Mouse (Mus musculus): ENCODE results near the gene Map3k7cl. TPM values are rescaled to one million over a fixed set of nuclear protein-coding genes. Genes with fewer than 3 reads are reported as not detected.
A peak's percentile ranks its signal among the peaks of the same experiment; 100 is the strongest.

Gene Map3k7cl
- total RNA-seq, 1 experiment, result not detected

GRCm38 (mm10) chr16:87563524-87563923, 10.4 kb downstream of the Map3k7cl start:
- in situ Hi-C loops (cut with MboI; ENCODE audit: low sequenced_read_pairs in 2 of 2, unreplicated experiment in 2 of 2), result no loop called here
- no peaks in the 10 kb centered on the region for H3K4me1 ChIP-seq (ENCODE audit: control insufficient read depth in 2 of 2, insufficient read depth in 2 of 2, low read length in 2 of 2, poor library complexity in 1 of 2)
- H3K4me3 ChIP-seq (ENCODE audit: insufficient read depth in 1 of 2, low read depth in 1 of 2, low read length in 2 of 2, poor library complexity in 1 of 2, severe bottlenecking in 1 of 2), result no peak overlapping the region
- H3K36me3 ChIP-seq (ENCODE audit: control insufficient read depth, insufficient read depth, low read length, poor library complexity, severe bottlenecking), result no peaks in the 10 kb centered on the region
- H3K9ac ChIP-seq (ENCODE audit: insufficient read depth, low read depth, low read length, poor library complexity, severe bottlenecking), result no peak overlapping the region
- H3K9me3 ChIP-seq (ENCODE audit: control insufficient read depth, insufficient read depth, low read depth, low read length), result no peaks in the 10 kb centered on the region
- no peak for DNase-seq (ENCODE audit: low read depth, low spot score)
- no peak for TF ChIP-seq CHD2 (IDR thresholded peaks at IDR 0.05; ENCODE audit: low read depth, low read length)
- no peak overlapping the region for H3K27ac ChIP-seq (ENCODE audit: insufficient read depth, low read depth, low read length, poor library complexity, severe bottlenecking)

- H3K4me1 ChIP-seq (ENCODE audit: control insufficient read depth in 2 of 2, insufficient read depth in 2 of 2, low read length in 2 of 2, poor library complexity in 1 of 2), result no peaks in the 10 kb centered on the region
- in situ Hi-C loops (cut with MboI; ENCODE audit: low sequenced_read_pairs in 2 of 2, unreplicated experiment in 2 of 2), result no loop called here
- TF ChIP-seq HCFC1 (IDR thresholded peaks at IDR 0.05; ENCODE audit: borderline replicate concordance, insufficient read depth, low read length), result no peak
- TF ChIP-seq CHD2 (IDR thresholded peaks at IDR 0.05; ENCODE audit: low read depth, low read length), result no peak
- TF ChIP-seq ZC3H11A (IDR thresholded peaks at IDR 0.05; ENCODE audit: borderline replicate concordance, low read depth, low read length), result no peak
- TF ChIP-seq ZNF384 (IDR thresholded peaks at IDR 0.05; ENCODE audit: low read depth, low read length), result no peak
- no peak for TF ChIP-seq MAFK (IDR thresholded peaks at IDR 0.05; ENCODE audit: insufficient read depth, low read depth, low read length)
Measured at GRCm38 (mm10) chr16:87564564-87564963, 11.4 kb downstream of the Map3k7cl start.

DNA sequence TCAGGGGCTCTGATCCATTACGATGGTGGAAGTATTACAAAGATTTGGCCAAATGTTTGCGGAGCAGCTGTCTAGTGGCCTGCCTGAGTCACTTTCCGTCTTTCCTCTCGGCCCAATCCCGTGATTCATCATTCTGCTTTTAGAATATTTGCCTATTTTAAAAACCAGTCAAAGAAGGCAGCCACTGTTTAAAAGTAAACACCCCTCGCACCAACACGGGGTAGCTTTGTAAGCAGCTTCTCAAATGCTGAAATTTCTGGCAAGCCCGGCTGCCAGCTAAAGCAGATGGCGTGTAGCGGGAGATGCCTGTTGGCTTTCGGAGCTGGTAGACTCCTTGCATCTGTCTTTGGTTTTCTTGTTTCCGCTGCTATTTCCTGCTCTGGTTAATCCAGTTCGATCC, 14.4 kb downstream of the Map3k7cl start:
- peak overlapping the region in 1 of 2 experiments; percentile 28; a peak in 1 of 4 replicates for H3K4me3 ChIP-seq (ENCODE audit: insufficient read depth in 1 of 2, low read depth in 1 of 2, low read length in 2 of 2, poor library complexity in 1 of 2, severe bottlenecking in 1 of 2)
- no peaks in the 10 kb centered on the region for H3K4me1 ChIP-seq (ENCODE audit: control insufficient read depth in 2 of 2, insufficient read depth in 2 of 2, low read length in 2 of 2, poor library complexity in 1 of 2)
- no peak overlapping the region for H3K27ac ChIP-seq (ENCODE audit: insufficient read depth, low read depth, low read length, poor library complexity, severe bottlenecking)
- in situ Hi-C loops (cut with MboI; ENCODE audit: low sequenced_read_pairs in 2 of 2, unreplicated experiment in 2 of 2), result no loop called here
- TF ChIP-seq ZNF384 (IDR thresholded peaks at IDR 0.05; ENCODE audit: low read depth, low read length) (no peak), MAFK (IDR thresholded peaks at IDR 0.05; ENCODE audit: insufficient read depth, low read depth, low read length) (no peak), CHD2 (IDR thresholded peaks at IDR 0.05; ENCODE audit: low read depth, low read length) (no peak), ZC3H11A (IDR thresholded peaks at IDR 0.05; ENCODE audit: borderline replicate concordance, low read depth, low read length) (no peak), HCFC1 (IDR thresholded peaks at IDR 0.05; ENCODE audit: borderline replicate concordance, insufficient read depth, low read length) (no peak)
- no peak for DNase-seq (ENCODE audit: low read depth, low spot score)
- no peaks in the 10 kb centered on the region for H3K36me3 ChIP-seq (ENCODE audit: control insufficient read depth, insufficient read depth, low read length, poor library complexity, severe bottlenecking)
- no peaks in the 10 kb centered on the region for H3K9me3 ChIP-seq (ENCODE audit: control insufficient read depth, insufficient read depth, low read depth, low read length)
- H3K9ac ChIP-seq (ENCODE audit: insufficient read depth, low read depth, low read length, poor library complexity, severe bottlenecking), result no peak overlapping the region

More at GRCm38 (mm10) chr16:87564564-87564963, 11.4 kb downstream of the Map3k7cl start:
- no peak for DNase-seq (ENCODE audit: low read depth, low spot score)
- Histone ChIP-seq H3K27ac (ENCODE audit: insufficient read depth, low read depth, low read length, poor library complexity, severe bottlenecking) (no peak overlapping the region), H3K36me3 (ENCODE audit: control insufficient read depth, insufficient read depth, low read length, poor library complexity, severe bottlenecking) (no peaks in the 10 kb centered on the region), H3K9me3 (ENCODE audit: control insufficient read depth, insufficient read depth, low read depth, low read length) (no peaks in the 10 kb centered on the region), H3K9ac (ENCODE audit: insufficient read depth, low read depth, low read length, poor library complexity, severe bottlenecking) (no peak overlapping the region), H3K4me3 (ENCODE audit: insufficient read depth in 1 of 2, low read depth in 1 of 2, low read length in 2 of 2, poor library complexity in 1 of 2, severe bottlenecking in 1 of 2) (no peak overlapping the region)

DNA sequence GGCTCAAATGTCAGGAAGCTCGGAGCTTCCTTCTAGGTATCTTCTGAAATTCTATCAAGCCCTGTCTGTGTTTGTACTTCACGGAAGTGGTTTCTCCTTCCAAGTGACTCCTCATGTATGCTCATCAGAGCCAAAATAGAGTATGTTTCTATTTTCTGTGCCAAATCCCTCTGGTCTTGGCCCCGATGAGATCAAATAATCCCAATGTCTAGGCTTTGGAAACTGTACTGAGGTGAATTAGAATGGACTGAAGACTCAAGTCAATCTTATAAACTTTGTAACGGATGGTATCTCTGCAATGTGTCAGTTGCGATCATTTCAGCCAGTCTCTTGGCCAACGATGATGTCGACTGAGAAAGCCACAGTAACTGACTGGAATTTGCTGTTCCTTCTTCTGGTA, 15.1 kb downstream of the Map3k7cl start:
- TF ChIP-seq CHD2 (IDR thresholded peaks at IDR 0.05; ENCODE audit: low read depth, low read length), result no peak
- no peak for TF ChIP-seq ZNF384 (IDR thresholded peaks at IDR 0.05; ENCODE audit: low read depth, low read length)
- TF ChIP-seq ZC3H11A (IDR thresholded peaks at IDR 0.05; ENCODE audit: borderline replicate concordance, low read depth, low read length), result no peak
- TF ChIP-seq HCFC1 (IDR thresholded peaks at IDR 0.05; ENCODE audit: borderline replicate concordance, insufficient read depth, low read length), result no peak
- TF ChIP-seq MAFK (IDR thresholded peaks at IDR 0.05; ENCODE audit: insufficient read depth, low read depth, low read length), result no peak

DNA sequence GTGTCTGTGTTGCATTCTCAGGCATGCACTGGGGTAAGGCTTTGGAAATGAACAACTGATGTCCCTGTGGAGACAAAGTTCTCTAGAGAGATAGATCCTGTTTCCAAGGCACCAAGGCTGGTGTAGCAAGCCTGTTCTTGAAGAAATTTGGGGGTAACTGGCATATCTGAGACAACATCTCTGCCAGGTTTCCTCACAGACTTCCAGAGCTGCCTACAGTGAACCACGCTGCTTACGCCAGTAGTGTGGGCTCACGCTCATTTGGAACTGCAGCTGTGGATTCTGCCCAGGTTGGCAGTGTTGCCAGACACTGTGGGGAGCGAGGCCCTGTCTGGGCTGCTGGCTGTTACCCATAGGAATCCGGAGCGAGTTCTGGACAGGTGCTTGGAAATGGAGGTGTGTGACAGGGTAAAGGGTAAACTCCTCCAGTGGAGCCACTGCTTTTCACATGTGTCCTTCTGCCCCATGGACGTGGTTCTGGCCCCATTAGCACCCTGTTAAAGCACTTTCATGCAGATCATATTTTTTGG, 16.5 kb downstream of the Map3k7cl start:
- in situ Hi-C loops (cut with MboI; ENCODE audit: low sequenced_read_pairs in 2 of 2, unreplicated experiment in 2 of 2), result no loop called here

More for the DNA sequence above, 15.1 kb downstream of the Map3k7cl start:
- H3K36me3 ChIP-seq (ENCODE audit: control insufficient read depth, insufficient read depth, low read length, poor library complexity, severe bottlenecking), result no peaks in the 10 kb centered on the region
- H3K4me1 ChIP-seq (ENCODE audit: control insufficient read depth in 2 of 2, insufficient read depth in 2 of 2, low read length in 2 of 2, poor library complexity in 1 of 2), result no peaks in the 10 kb centered on the region
- no peak overlapping the region for H3K4me3 ChIP-seq (ENCODE audit: insufficient read depth in 1 of 2, low read depth in 1 of 2, low read length in 2 of 2, poor library complexity in 1 of 2, severe bottlenecking in 1 of 2)
- H3K27ac ChIP-seq (ENCODE audit: insufficient read depth, low read depth, low read length, poor library complexity, severe bottlenecking), result no peak overlapping the region
- H3K9ac ChIP-seq (ENCODE audit: insufficient read depth, low read depth, low read length, poor library complexity, severe bottlenecking), result no peak overlapping the region
- H3K9me3 ChIP-seq (ENCODE audit: control insufficient read depth, insufficient read depth, low read depth, low read length), result no peaks in the 10 kb centered on the region
- no peak for DNase-seq (ENCODE audit: low read depth, low spot score)
- in situ Hi-C loops (cut with MboI; ENCODE audit: low sequenced_read_pairs in 2 of 2, unreplicated experiment in 2 of 2), result no loop called here

More for the DNA sequence above, 16.5 kb downstream of the Map3k7cl start:
- no peaks in the 10 kb centered on the region for H3K9me3 ChIP-seq (ENCODE audit: control insufficient read depth, insufficient read depth, low read depth, low read length)
- no peak overlapping the region for H3K4me3 ChIP-seq (ENCODE audit: insufficient read depth in 1 of 2, low read depth in 1 of 2, low read length in 2 of 2, poor library complexity in 1 of 2, severe bottlenecking in 1 of 2)
- no peak overlapping the region for H3K9ac ChIP-seq (ENCODE audit: insufficient read depth, low read depth, low read length, poor library complexity, severe bottlenecking)
- H3K4me1 ChIP-seq (ENCODE audit: control insufficient read depth in 2 of 2, insufficient read depth in 2 of 2, low read length in 2 of 2, poor library complexity in 1 of 2), result no peaks in the 10 kb centered on the region
- TF ChIP-seq HCFC1 (IDR thresholded peaks at IDR 0.05; ENCODE audit: borderline replicate concordance, insufficient read depth, low read length), result no peak
- TF ChIP-seq MAFK (IDR thresholded peaks at IDR 0.05; ENCODE audit: insufficient read depth, low read depth, low read length), result no peak
- TF ChIP-seq ZNF384 (IDR thresholded peaks at IDR 0.05; ENCODE audit: low read depth, low read length), result no peak
- TF ChIP-seq CHD2 (IDR thresholded peaks at IDR 0.05; ENCODE audit: low read depth, low read length), result no peak
- TF ChIP-seq ZC3H11A (IDR thresholded peaks at IDR 0.05; ENCODE audit: borderline replicate concordance, low read depth, low read length), result no peak
- DNase-seq (ENCODE audit: low read depth, low spot score), result no peak
- no peaks in the 10 kb centered on the region for H3K36me3 ChIP-seq (ENCODE audit: control insufficient read depth, insufficient read depth, low read length, poor library complexity, severe bottlenecking)
- no peak overlapping the region for H3K27ac ChIP-seq (ENCODE audit: insufficient read depth, low read depth, low read length, poor library complexity, severe bottlenecking)

Measured in ES-E14 (cell line).